Mouse (Mus musculus): ENCODE data around the gene Gm3604.
A peak's percentile ranks its signal among the peaks of the same experiment; 100 is the strongest.
"Not testable (repeated sequence)": the region's sequence is repeated elsewhere in the genome, so short reads cannot be mapped to it uniquely, and the experiment has no call there.

The Gm3604 gene

DNA sequence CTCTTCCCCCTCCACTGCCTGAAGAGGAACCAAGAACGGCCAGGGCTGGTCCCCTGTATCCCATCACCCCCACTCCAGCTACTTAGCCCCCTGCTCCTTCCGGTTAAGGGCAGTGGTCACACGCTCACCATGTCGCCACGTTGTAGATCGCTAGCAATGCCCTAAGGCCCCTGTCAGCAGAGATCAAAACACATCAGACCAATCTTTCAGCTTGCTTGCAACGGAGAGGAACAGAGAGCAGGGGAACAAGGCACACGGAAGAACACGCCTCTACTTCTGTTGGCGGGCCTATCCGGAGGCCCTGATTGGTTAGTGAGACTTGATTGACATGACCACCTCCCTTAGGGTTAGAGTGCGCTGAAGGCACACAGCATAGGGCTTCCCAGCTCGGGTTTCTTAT is at the start of gene Gm3604:
TSS of gene Gm3604 (minus strand) at position 226 of the 400 bp plus-strand sequence.
- DNase-seq, result peak; percentile 51

DNA sequence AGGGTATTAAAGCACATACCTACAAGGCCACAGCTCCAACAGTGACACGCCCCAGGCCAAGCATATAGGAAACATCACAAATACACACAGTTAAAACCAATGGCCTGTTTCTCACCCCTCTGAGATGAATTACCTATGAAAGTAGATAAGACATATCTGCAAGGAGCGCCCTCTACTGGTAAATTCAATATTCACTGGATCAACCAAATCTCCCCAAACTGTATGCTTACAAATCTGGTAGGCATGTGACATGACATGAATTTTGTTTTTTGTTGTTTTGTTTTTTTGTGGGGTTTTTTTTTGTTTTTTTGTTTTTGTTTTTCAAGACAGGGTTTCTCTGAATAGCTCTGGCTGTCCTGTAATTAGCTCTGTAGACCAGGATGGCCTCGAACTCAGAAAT is 16.2 kb upstream of the Gm3604 start:
- not testable (repeated sequence) for DNase-seq

DNA sequence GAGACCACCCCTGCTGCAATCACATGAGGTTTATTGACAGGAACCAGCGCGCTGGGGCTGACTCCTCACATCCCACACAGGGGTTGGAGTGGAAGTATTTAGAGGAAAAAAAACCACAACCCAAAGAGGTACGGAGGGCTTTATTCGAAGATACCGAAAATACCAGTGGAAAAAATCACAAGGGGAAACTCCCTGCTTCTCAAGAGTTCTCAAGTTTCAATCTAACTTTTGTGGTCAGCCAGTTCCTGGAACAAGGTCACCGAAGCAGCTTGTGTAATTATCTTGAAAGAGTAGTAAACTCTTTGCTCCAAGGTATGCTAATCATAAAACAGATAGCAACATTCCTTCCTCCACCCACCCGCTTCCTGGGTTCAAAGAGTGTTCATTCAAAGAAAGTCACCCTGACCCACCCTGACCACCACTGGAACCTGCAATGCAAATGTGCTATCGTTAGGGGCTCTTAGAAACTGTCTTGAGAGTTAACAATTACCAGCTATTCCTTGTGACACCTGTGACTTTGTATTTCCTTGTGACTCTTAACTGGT is 7.2 kb upstream of the Gm3604 start:
- DNase-seq, result not testable (repeated sequence)

DNA sequence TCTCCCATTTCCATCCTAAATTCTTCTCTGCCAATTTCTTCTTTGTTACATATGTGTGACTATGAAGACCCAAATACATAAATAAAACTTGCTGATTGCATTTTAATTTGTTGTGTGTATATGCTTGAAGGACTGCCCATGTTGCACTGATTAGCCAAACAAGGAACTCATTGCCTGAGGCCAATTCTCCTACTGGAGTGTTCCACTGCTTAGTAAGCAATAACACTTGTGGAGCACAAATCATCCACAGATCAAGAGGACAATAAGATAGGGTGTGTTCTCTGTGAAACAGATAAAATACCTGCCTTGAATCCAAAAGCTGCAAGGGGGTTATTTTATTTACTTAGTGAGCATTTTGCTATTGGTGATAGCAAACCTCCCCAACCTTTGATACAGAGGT is 51.2 kb downstream of the Gm3604 start:
- no peak for DNase-seq

DNA sequence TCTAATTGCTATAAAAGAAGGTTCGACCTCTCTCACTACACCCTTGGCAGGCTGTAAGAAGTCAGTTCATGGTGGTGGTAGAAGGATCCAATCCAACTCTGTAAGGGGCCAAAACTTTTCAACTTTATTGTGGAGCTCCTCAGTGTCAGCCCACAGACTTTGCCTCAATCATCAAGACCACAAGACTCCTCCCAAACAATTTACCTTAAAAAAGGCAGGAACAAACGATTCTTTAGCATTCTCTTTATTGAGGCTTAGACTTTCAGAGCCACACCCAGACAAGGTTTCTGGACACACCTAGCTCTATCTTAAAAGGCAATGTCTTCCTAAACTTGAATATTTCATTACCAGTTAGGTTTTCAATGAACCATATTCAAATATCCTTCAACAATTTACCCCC is 51.6 kb downstream of the Gm3604 start:
- DNase-seq, result no peak
